Mouse (Mus musculus): ENCODE measurements around the gene Mettl26. TPM values are rescaled to one million over a fixed set of nuclear protein-coding genes. Genes with fewer than 3 reads are reported as not detected.

Gene Mettl26
- polyA plus RNA-seq, 1 experiment from 2014 or later = 64.1 TPM

DNA sequence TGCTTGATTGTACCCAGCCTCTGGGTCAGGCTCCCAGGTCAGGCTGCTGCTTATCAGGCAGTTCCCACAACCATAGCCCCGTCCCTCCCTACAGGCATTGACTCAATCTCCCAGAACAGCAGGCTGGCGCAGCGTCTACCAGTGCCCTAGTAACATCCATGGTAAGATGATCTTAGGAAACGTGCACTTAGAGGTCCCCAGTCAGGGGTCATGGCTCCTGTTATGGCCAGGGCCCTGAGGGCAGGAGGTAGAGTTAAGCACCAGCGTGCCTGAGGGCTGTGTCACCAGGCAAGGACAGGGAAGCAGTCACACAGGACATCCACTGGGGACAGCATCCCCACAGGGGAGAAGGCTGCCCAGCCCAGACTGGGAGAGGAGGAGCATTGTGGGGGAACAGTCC is 7.4 kb downstream of the Mettl26 start:
- H3K36me3 ChIP-seq (ENCODE audit: control insufficient read depth, insufficient read depth, low read length) = peaks cover 59% of the 10 kb centered on the region
- H3K4me2 ChIP-seq (ENCODE audit: low read length) = no peak overlapping the region
- H3K9me3 ChIP-seq (ENCODE audit: control insufficient read depth, low read length) = no peaks in the 10 kb centered on the region
- H3K27ac ChIP-seq (ENCODE audit: low read depth) = no peak overlapping the region
- H3K4me1 ChIP-seq (replicated peaks; ENCODE audit: control insufficient read depth, insufficient read depth, low read length) = no peaks in the 10 kb centered on the region; the same call in 1 of the 2 replicates
- no peak for DNase-seq (ENCODE audit: low spot score)
- no peak overlapping the region for H3K4me3 ChIP-seq (ENCODE audit: low read depth, low read length)
- ATAC-seq (replicated peaks; ENCODE audit: low FRiP score, low TSS enrichment, low read depth) = no peak
- 33% methylated on average over 5 of the region's 5 CpGs for WGBS
- no peak overlapping the region for H3K9ac ChIP-seq (ENCODE audit: low read length)
- H3K27me3 ChIP-seq (replicated peaks; ENCODE audit: control insufficient read depth, insufficient read depth, low read length) = no peaks in the 10 kb centered on the region

DNA sequence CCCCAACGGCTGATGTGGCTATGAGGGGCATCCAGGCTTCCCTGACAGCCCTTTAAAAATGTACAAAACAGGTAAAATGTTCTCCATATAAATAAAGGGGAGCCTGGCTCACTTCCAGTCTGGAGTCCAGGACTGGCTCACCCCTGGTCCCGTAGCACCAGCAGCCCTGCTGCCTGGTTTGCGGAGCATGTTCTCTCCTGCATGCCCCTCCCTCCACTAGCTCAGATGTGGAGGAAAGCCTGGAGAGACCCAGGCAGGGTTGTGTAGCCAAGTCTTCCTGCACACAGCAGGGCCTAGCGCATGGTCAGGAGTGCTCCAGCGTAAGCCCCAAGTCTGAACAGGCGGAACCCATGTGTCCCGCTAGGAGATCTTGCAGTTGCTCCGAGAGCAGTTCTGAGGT is 8.4 kb downstream of the Mettl26 start:
- 82% methylated on average over 8 of the region's 8 CpGs for WGBS
- Histone ChIP-seq H3K4me2 (ENCODE audit: low read length) (no peak overlapping the region), H3K27me3 (replicated peaks; ENCODE audit: control insufficient read depth, insufficient read depth, low read length) (no peaks in the 10 kb centered on the region), H3K27ac (ENCODE audit: low read depth) (no peak overlapping the region), H3K36me3 (ENCODE audit: control insufficient read depth, insufficient read depth, low read length) (peaks cover 55% of the 10 kb centered on the region), H3K4me1 (replicated peaks; ENCODE audit: control insufficient read depth, insufficient read depth, low read length) (no peaks in the 10 kb centered on the region; the same call in 1 of the 2 replicates), H3K4me3 (ENCODE audit: low read depth, low read length) (no peak overlapping the region), H3K9ac (ENCODE audit: low read length) (no peak overlapping the region), H3K9me3 (ENCODE audit: control insufficient read depth, low read length) (no peaks in the 10 kb centered on the region)
- DNase-seq (ENCODE audit: low spot score) = no peak
- no peak for ATAC-seq (replicated peaks; ENCODE audit: low FRiP score, low TSS enrichment, low read depth)

DNA sequence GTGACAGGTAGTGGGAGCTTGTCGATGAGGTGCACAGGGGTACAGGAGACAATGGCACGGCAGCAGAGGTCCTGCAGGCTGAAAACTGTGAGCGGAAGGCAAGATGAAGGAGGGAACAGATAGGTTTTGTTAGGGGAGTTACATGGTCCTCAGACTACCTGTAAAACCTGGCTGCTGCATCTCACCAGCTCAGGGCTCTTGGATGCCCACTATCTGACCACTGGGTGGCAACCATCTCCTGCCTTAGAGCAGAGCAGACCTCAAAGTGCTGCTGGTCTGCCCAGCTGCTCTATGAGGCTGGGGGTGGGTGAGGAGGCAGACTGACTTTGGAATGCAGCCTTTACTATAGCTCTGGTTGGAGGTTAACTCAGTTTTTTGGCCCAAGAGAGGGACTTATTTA is 8.9 kb downstream of the Mettl26 start:
- Histone ChIP-seq H3K9ac (ENCODE audit: low read length) (no peak overlapping the region), H3K4me1 (replicated peaks; ENCODE audit: control insufficient read depth, insufficient read depth, low read length) (no peaks in the 10 kb centered on the region; the same call in 1 of the 2 replicates), H3K9me3 (ENCODE audit: control insufficient read depth, low read length) (no peaks in the 10 kb centered on the region), H3K27ac (ENCODE audit: low read depth) (no peak overlapping the region), H3K36me3 (ENCODE audit: control insufficient read depth, insufficient read depth, low read length) (peaks cover 54% of the 10 kb centered on the region), H3K27me3 (replicated peaks; ENCODE audit: control insufficient read depth, insufficient read depth, low read length) (no peaks in the 10 kb centered on the region), H3K4me3 (ENCODE audit: low read depth, low read length) (no peak overlapping the region), H3K4me2 (ENCODE audit: low read length) (no peak overlapping the region)
- 90% methylated on average over 3 of the region's 3 CpGs for WGBS
- DNase-seq (ENCODE audit: low spot score) = no peak
- no peak for ATAC-seq (replicated peaks; ENCODE audit: low FRiP score, low TSS enrichment, low read depth)

DNA sequence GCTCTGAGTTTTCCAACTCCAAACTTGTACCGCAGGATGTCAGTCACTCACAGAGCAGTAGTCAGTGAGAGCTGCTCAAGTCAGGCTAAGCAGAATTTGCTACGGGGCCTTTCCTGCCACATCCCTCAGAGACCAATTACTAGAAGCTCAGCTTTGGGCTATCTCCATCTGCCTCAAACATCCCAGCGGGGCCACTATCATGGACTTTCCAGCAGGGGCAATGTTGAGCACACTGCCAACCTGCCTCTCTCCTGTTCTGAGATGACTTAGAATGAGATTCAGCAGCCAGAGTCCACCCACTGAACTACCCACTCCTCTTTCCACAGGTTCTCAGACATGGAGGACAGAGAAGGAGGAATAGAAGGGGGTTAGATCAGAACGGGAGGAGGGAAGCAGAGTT is 10.8 kb downstream of the Mettl26 start:
- no peaks in the 10 kb centered on the region for H3K4me1 ChIP-seq (replicated peaks; ENCODE audit: control insufficient read depth, insufficient read depth, low read length)
- H3K9ac ChIP-seq (ENCODE audit: low read length) = no peak overlapping the region
- peaks cover 55% of the 10 kb centered on the region for H3K36me3 ChIP-seq (ENCODE audit: control insufficient read depth, insufficient read depth, low read length)
- H3K9me3 ChIP-seq (ENCODE audit: control insufficient read depth, low read length) = no peaks in the 10 kb centered on the region
- 74% methylated on average over 4 of the region's 4 CpGs for WGBS
- no peak overlapping the region for H3K27ac ChIP-seq (ENCODE audit: low read depth)
- H3K27me3 ChIP-seq (replicated peaks; ENCODE audit: control insufficient read depth, insufficient read depth, low read length) = no peaks in the 10 kb centered on the region
- no peak overlapping the region for H3K4me3 ChIP-seq (ENCODE audit: low read depth, low read length)
- DNase-seq (ENCODE audit: low spot score) = no peak
- no peak overlapping the region for H3K4me2 ChIP-seq (ENCODE audit: low read length)
- no peak for ATAC-seq (replicated peaks; ENCODE audit: low FRiP score, low TSS enrichment, low read depth)

DNA sequence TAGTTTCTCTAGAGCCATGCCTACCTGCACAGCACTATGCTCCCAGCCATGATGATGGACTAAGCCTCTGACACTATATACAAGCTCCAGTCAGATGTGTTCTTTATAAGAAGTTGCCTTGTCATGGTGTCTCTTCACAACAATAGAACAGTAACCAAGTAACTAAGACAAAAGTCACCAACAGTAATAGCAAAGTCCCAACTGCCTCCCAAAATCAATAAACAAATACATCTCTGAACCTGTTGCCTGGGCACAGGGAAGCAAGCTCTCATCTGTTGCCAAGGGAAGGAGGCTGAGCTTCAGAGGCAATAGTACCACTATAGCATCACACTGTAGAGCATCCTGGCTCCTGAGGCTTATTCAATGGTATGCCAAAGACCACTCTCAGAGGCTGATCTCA is 11.9 kb downstream of the Mettl26 start:
- peaks cover 58% of the 10 kb centered on the region for H3K36me3 ChIP-seq (ENCODE audit: control insufficient read depth, insufficient read depth, low read length)
- no peak overlapping the region for H3K4me3 ChIP-seq (ENCODE audit: low read depth, low read length)
- ATAC-seq (replicated peaks; ENCODE audit: low FRiP score, low TSS enrichment, low read depth) = no peak
- no peaks in the 10 kb centered on the region for H3K27me3 ChIP-seq (replicated peaks; ENCODE audit: control insufficient read depth, insufficient read depth, low read length)
- H3K9ac ChIP-seq (ENCODE audit: low read length) = no peak overlapping the region
- no peaks in the 10 kb centered on the region for H3K9me3 ChIP-seq (ENCODE audit: control insufficient read depth, low read length)
- H3K4me1 ChIP-seq (replicated peaks; ENCODE audit: control insufficient read depth, insufficient read depth, low read length) = no peaks in the 10 kb centered on the region
- H3K27ac ChIP-seq (ENCODE audit: low read depth) = no peak overlapping the region
- DNase-seq (ENCODE audit: low spot score) = no peak
- no peak overlapping the region for H3K4me2 ChIP-seq (ENCODE audit: low read length)

DNA sequence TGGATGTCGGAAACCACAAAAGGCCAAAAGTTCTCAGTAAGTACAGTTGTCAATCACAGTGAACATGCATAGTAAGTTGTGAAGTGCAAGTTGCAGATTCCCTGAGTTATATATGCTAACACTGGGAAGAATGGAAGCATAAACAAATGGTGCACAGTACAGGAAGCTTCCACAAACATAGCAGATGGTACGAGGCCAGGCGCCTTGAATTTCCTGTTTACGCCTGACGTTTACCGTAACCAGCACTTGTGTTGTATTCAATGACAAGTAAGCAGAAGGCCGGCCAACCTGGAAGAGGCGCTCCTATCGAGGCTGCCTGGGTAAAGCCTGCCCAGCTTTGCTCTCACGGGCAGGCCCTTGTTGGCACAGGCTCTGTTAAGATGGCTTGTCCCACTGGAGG is 12.6 kb downstream of the Mettl26 start:
- Histone ChIP-seq H3K4me2 (ENCODE audit: low read length) (no peak overlapping the region), H3K36me3 (ENCODE audit: control insufficient read depth, insufficient read depth, low read length) (peaks cover 52% of the 10 kb centered on the region), H3K27ac (ENCODE audit: low read depth) (no peak overlapping the region), H3K27me3 (replicated peaks; ENCODE audit: control insufficient read depth, insufficient read depth, low read length) (no peaks in the 10 kb centered on the region), H3K9me3 (ENCODE audit: control insufficient read depth, low read length) (no peaks in the 10 kb centered on the region), H3K4me1 (replicated peaks; ENCODE audit: control insufficient read depth, insufficient read depth, low read length) (no peaks in the 10 kb centered on the region), H3K4me3 (ENCODE audit: low read depth, low read length) (no peak overlapping the region), H3K9ac (ENCODE audit: low read length) (no peak overlapping the region)
- WGBS = 73% methylated on average over 10 of the region's 10 CpGs
- ATAC-seq (replicated peaks; ENCODE audit: low FRiP score, low TSS enrichment, low read depth) (no peak), DNase-seq (ENCODE audit: low spot score) (no peak)

DNA sequence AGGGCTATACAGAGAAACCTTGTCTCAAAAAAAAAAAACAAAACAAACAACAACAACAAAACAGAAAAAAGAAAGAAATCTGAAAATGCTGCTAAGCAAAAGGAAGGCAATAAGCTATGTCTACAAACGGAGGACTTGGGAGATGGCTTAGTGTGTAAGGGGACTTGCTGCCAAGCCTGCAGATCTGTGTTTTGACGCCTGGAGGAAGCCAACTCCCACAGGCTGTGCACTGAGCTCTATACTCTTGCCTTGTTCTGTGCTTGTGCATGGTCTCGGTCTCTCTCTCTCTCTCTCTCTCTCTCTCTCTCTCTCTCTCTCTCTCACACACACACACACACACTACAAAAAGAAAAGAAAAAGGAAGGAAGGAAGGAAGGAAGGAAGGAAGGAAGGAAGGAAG is 14.0 kb downstream of the Mettl26 start:
- H3K9ac ChIP-seq (ENCODE audit: low read length) = no peak overlapping the region
- H3K27me3 ChIP-seq (replicated peaks; ENCODE audit: control insufficient read depth, insufficient read depth, low read length) = no peaks in the 10 kb centered on the region
- no peak overlapping the region for H3K4me2 ChIP-seq (ENCODE audit: low read length)
- peaks cover 38% of the 10 kb centered on the region for H3K36me3 ChIP-seq (ENCODE audit: control insufficient read depth, insufficient read depth, low read length)
- DNase-seq (ENCODE audit: low spot score) = no peak
- ATAC-seq (replicated peaks; ENCODE audit: low FRiP score, low TSS enrichment, low read depth) = no peak
- H3K4me1 ChIP-seq (replicated peaks; ENCODE audit: control insufficient read depth, insufficient read depth, low read length) = no peaks in the 10 kb centered on the region
- H3K4me3 ChIP-seq (ENCODE audit: low read depth, low read length) = no peak overlapping the region
- no peak overlapping the region for H3K27ac ChIP-seq (ENCODE audit: low read depth)
- H3K9me3 ChIP-seq (ENCODE audit: control insufficient read depth, low read length) = no peaks in the 10 kb centered on the region
- WGBS = 92% methylated on average over 3 of the region's 3 CpGs

DNA sequence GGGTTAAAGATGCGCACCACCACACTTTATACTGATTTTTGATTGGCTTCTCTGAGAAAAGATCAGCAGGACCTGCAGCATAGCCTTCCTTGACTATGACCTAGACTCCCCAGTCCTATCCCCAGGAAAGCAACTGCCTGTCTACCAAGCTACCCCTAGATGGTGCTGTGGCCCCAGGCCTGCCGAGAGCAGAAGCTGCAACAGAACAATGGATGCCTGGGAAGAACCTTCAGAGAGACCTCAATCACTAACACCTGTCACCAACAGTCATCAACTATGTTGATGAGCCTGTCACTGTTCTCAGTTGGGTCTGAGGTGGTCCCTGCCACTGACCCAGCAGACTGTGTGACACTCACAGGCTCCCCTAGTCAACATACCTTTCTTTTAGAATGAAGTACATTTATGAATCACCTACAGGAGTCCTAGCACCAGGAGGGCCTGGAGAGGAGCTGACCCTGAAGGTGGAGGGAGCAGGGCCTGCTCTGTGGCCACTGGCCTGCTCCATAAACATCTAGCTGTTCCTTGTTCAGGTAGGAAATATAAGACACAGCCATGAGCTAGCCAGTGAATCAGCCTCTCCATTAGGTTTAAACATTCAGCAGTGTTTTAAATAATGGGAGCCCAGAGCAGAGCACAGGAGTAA is 19.2 kb downstream of the Mettl26 start:
- Histone ChIP-seq H3K27ac (ENCODE audit: low read depth) (no peak overlapping the region), H3K4me3 (ENCODE audit: low read depth, low read length) (no peak overlapping the region), H3K36me3 (ENCODE audit: control insufficient read depth, insufficient read depth, low read length) (peaks cover 13% of the 10 kb centered on the region), H3K4me2 (ENCODE audit: low read length) (no peak overlapping the region), H3K9me3 (ENCODE audit: control insufficient read depth, low read length) (no peaks in the 10 kb centered on the region), H3K4me1 (replicated peaks; ENCODE audit: control insufficient read depth, insufficient read depth, low read length) (no peaks in the 10 kb centered on the region), H3K27me3 (replicated peaks; ENCODE audit: control insufficient read depth, insufficient read depth, low read length) (no peaks in the 10 kb centered on the region), H3K9ac (ENCODE audit: low read length) (no peak overlapping the region)
- 41% methylated on average over 2 of the region's 2 CpGs for WGBS
- peak; percentile 82 for ATAC-seq (replicated peaks; ENCODE audit: low FRiP score, low TSS enrichment, low read depth)
- peak; percentile 77 for DNase-seq (ENCODE audit: low spot score)

GRCm38 (mm10) chr17:25895415-25895814 is 20.5 kb downstream of the Mettl26 start:
- Histone ChIP-seq H3K36me3 (ENCODE audit: control insufficient read depth, insufficient read depth, low read length) (peaks cover 8% of the 10 kb centered on the region), H3K4me3 (ENCODE audit: low read depth, low read length) (no peak overlapping the region), H3K9me3 (ENCODE audit: control insufficient read depth, low read length) (no peaks in the 10 kb centered on the region), H3K27me3 (replicated peaks; ENCODE audit: control insufficient read depth, insufficient read depth, low read length) (no peaks in the 10 kb centered on the region), H3K9ac (ENCODE audit: low read length) (no peak overlapping the region), H3K27ac (ENCODE audit: low read depth) (no peak overlapping the region), H3K4me2 (ENCODE audit: low read length) (no peak overlapping the region), H3K4me1 (replicated peaks; ENCODE audit: control insufficient read depth, insufficient read depth, low read length) (no peaks in the 10 kb centered on the region)
- DNase-seq (ENCODE audit: low spot score) (no peak), ATAC-seq (replicated peaks; ENCODE audit: low FRiP score, low TSS enrichment, low read depth) (no peak)
- WGBS = 29% methylated on average over 2 of the region's 2 CpGs
